Mouse (Mus musculus) left cerebral cortex, adult 2 months (tissue): ENCODE measurements at regions not wholly inside any gene's neighbourhood (a gene's known extent, or its start where the extent isn't known, plus 50 kb on each side); places are given as distances from the start of the nearest gene placed in this dataset.
"Not testable (repeated sequence)": the region's sequence is repeated elsewhere in the genome, so short reads cannot be mapped to it uniquely, and the experiment has no call there.

Experiments used
- DNase-seq, 2 experiments: peaks; one replicate each; pipeline ENCODE4 v3.0.0; 2021 to 2022; ENCODE audit warnings: low spot score in 2 of 2, mixed read lengths in 1 of 2; ENCODE audit errors: extremely low spot score in 1 of 2
- H3K27ac ChIP-seq: fragments of 200-600 bp; 2 replicates; pipeline ENCODE4 v1.8.1; 2022
- H3K4me3 ChIP-seq: fragments of 200-600 bp; 2 replicates; pipeline ENCODE4 v1.8.1; 2022
- CTCF ChIP-seq: fragments of 200-600 bp; IDR thresholded peaks from 2 replicates; pipeline ENCODE4 v1.8.1; 2022; ENCODE audit warnings: antibody characterized with exemption, mild to moderate bottlenecking, moderate library complexity
- intact Hi-C: fragments of 180-260 bp; cut with DNase I; formaldehyde crosslinking; loops from one replicate; pipeline ENCODE4 v1.15.1; 2025

DNA sequence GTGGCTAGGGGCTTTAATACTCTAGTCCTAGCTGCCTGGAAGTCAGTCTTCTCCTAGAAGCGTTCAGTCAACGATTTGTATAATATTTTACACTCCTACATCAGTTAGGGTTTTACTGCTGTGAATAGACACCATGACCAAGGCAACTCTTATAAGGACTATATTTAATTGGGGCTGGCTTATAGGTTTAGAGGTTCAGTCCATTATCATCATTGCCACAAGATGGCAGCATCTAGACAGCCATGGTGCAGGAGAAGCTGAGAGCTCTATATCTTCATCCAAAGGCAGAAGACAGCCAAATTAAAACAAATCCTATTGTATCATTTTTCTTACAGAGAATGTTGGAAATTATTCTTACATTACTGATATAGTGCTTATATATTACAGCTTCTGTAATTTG is 167.0 kb upstream of the Ndn start:
- no peak for DNase-seq
- TF ChIP-seq CTCF: peak; percentile 36
- Histone ChIP-seq H3K27ac (no peak overlapping the region), H3K4me3 (no peak overlapping the region)
- intact Hi-C loops: no loop called here

DNA sequence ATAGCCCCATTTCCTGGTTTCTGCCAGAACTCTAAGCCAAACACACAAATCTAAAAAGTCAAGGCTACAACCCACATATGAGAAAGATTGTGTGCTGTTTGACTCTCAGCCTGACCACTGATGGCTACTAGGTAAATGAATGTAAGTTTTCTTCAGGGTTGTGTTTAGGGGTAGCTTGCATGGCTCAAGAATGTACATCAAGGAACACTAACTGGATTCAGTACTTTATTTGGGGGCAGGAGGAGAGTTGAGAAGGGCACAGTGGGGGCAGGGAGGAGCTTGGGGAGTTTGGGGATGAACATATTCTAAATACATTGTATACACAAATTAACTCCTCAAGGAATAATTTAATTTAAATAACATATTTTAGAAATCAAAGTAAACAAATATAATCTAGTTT is 137.8 kb upstream of the Ndn start:
- TF ChIP-seq CTCF: no peak
- intact Hi-C loops: no loop called here
- DNase-seq: no peak
- no peak overlapping the region for H3K27ac ChIP-seq
- peak overlapping the region; percentile 53; the same call in 1 of the 2 replicates for H3K4me3 ChIP-seq

DNA sequence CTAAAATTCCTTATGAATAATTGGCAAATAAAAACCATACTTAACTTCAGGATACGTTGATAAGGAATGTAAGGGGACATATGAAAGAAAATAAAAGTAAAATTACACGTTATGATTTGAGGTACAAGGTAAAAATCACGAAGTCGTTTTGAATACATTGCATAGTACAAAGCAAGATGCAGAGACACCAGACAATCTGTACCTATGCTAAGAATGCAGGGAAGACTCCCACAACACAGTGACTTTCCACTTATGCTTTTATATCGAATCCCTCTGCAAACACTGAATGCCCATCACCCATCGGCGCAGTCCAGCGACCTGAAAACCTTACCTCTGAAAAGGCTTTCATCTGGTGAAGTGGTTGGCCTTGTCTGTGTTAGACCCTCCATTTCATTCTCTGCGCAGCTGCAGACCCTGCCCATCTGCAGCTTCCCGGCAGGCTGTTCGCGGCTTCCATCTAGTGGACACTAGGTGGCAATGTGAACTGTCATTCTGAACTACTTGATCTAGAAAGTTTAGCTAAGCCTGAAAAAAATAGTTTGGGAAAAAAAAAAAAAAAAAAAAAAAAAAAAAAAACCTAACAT is 137.2 kb upstream of the Ndn start:
- H3K27ac ChIP-seq: 0 out of 2 replicates have a peak overlapping the region, but pooled peaks have one; percentile 63
- intact Hi-C loops: no loop called here
- peak; percentile 46 to 51 for DNase-seq
- peak overlapping the region; percentile 53 for H3K4me3 ChIP-seq
- TF ChIP-seq CTCF: peak; percentile 57

- no peak overlapping the region for H3K4me3 ChIP-seq
These were observed 121.2 kb upstream of the Ndn start for GRCm38 (mm10) chr7:62225184-62225583.

GRCm38 (mm10) chr7:62227727-62228126 is 118.6 kb upstream of the Ndn start:
- peak in 1 of 2 experiments; percentile 19 for DNase-seq
- peak; percentile 66 for TF ChIP-seq CTCF
- no peak overlapping the region for H3K4me3 ChIP-seq
- intact Hi-C loops: loop anchor here (1.0 kb wide), 1 partner anchor 157 kb away; no protein-coding TSS in a partner anchor
- no peak overlapping the region for H3K27ac ChIP-seq

More at GRCm38 (mm10) chr7:62225184-62225583, 121.2 kb upstream of the Ndn start:
- intact Hi-C loops: no loop called here
- H3K27ac ChIP-seq: no peak overlapping the region
- no peak for DNase-seq
- no peak for TF ChIP-seq CTCF

DNA sequence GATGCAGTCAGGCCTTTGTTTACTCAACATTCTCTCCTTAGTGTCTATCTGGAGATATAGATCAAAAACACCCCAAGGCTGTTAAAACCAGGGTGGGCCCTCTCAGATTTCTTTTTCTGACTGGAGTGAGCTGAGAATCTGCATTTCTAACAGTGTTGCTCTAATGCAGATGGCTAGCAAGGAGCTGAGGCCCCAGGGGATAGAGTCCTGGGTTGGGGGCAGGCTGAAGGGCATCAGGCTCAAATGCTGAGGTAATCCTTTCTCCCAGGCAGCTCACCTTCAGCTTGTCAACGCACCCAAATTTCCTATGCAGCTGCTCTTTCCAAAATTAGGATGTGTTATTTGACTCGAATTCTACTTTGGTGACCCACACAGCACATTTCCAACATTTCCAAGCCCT is 115.7 kb upstream of the Ndn start:
- no peak for DNase-seq
- Histone ChIP-seq H3K27ac (no peak overlapping the region), H3K4me3 (no peak overlapping the region)
- TF ChIP-seq CTCF: no peak
- intact Hi-C loops: no loop called here

- peak in 1 of 2 experiments; percentile 15 for DNase-seq
- Histone ChIP-seq H3K4me3 (no peak overlapping the region), H3K27ac (no peak overlapping the region)
- intact Hi-C loops: no loop called here
- no peak for TF ChIP-seq CTCF
These were observed 115.2 kb upstream of the Ndn start for GRCm38 (mm10) chr7:62231120-62231574.

GRCm38 (mm10) chr7:62232076-62232475 is 114.3 kb upstream of the Ndn start:
- TF ChIP-seq CTCF: no peak
- intact Hi-C loops: no loop called here
- Histone ChIP-seq H3K27ac (no peak overlapping the region), H3K4me3 (no peak overlapping the region)
- no peak for DNase-seq

GRCm38 (mm10) chr7:62234037-62234436 is 112.3 kb upstream of the Ndn start:
- Histone ChIP-seq H3K4me3 (no peak overlapping the region), H3K27ac (no peak overlapping the region)
- no peak for DNase-seq
- intact Hi-C loops: no loop called here
- TF ChIP-seq CTCF: peak; percentile 29

- intact Hi-C loops: no loop called here
- no peak for TF ChIP-seq CTCF
- DNase-seq: no peak
- no peak overlapping the region for H3K27ac ChIP-seq
- no peak overlapping the region for H3K4me3 ChIP-seq
These were observed 110.6 kb upstream of the Ndn start for GRCm38 (mm10) chr7:62235766-62236165.

- Histone ChIP-seq H3K4me3 (no peak overlapping the region), H3K27ac (no peak overlapping the region)
- TF ChIP-seq CTCF: no peak
- DNase-seq: peak in 1 of 2 experiments; percentile 8
- intact Hi-C loops: no loop called here
These were observed 84.7 kb upstream of the Ndn start for GRCm38 (mm10) chr7:62261688-62262114.

DNA sequence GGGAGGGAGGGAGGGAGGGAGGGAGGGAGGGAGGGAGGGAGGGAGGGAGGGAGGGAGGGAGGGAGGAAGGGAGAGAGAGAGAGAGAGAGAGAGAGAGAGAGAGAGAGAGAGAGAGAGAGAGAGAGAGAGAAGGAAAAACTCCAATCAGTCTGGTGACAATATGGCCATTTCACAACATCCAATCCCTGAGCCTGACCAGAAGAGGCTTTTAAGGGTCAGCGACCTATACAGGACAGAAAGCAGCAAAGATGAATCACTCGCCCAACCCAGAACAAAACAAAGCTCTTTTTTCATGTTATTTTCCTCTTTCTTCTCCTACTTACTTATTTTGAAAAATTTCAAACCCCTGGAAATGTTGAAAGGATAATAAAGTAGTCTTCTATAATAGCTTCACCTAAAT is 84.2 kb upstream of the Ndn start:
- intact Hi-C loops, H3K4me3 ChIP-seq, H3K27ac ChIP-seq: not testable (repeated sequence)

GRCm38 (mm10) chr7:62269156-62269855 is 77.1 kb upstream of the Ndn start:
- no peak for DNase-seq
- intact Hi-C loops: no loop called here
- Histone ChIP-seq H3K4me3 (no peak overlapping the region), H3K27ac (no peak overlapping the region)
- no peak for TF ChIP-seq CTCF

More for the DNA sequence above, 84.2 kb upstream of the Ndn start:
- not testable (repeated sequence) for DNase-seq
